Mouse (Mus musculus) left cerebral cortex, postnatal 14 days (tissue): ENCODE data around the gene Akap2. TPM values are rescaled to one million over a fixed set of nuclear protein-coding genes. Genes with fewer than 3 reads are reported as not detected.

ENCODE experiments used
- DNase-seq, 2 experiments: peaks; one replicate each; pipeline ENCODE4 v3.0.0; 2021 to 2022; ENCODE audit warnings: low spot score in 2 of 2, mixed read lengths in 1 of 2
- intact Hi-C: fragments of 180-260 bp; cut with DNase I; formaldehyde crosslinking; loops from one replicate; pipeline ENCODE4 v1.15.1; 2025
- total RNA-seq, 2 experiments: library from RNA; stranded (reverse); gene quantifications; 2 replicates each; pipeline ENCODE4 v1.2.3; 2021

The Akap2 gene
- total RNA-seq, 2 experiments from 2014 or later, result 34.4 to 39.5 TPM

DNA sequence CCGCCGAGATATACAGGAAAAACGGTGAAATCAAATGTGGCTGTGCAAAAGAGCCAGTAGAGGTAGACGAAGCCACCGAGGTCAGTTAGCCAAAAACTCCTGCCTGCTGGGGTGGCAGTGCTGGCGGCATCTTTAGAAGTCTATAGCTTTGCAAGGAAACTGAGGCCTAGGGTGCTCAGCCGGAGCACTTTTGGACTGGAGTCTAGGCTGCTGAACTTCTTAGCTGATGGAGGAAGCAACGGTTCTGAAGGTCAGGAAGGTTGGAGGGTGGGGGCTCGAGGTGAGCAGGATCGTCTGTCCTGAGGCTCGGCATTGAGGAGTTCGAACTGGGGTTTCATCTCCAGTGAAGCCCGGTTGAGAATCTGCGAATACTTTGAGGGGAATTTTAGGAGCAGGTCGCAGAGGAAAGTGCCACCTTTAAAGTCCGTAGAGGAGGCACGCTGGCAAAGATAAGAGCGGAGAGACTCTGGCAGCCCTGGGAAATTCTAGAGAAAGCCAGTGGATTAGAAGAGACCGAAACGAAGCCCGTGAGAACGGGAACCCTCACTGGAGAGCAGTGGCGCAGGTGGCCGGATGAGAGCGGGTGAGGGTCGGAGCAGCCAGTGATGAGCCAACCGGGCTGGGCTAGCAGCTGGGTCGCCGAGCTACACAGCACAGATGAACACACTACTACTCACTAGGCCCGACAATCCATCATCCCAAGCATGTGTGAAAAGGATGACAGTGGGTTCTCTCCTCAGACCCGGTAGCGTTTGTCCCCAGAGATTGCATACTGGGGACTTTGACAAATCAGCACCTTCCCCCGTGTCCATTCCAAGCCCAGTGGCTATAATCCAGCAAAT lies 65.3 kb downstream of the Akap2 start:
- DNase-seq, result no peak
- intact Hi-C loops, result loop anchor here (5.0 kb wide), 1 partner anchor 110 kb away; no protein-coding TSS in a partner anchor

GRCm38 (mm10) chr4:57783391-57783770 lies 65.9 kb downstream of the Akap2 start:
- DNase-seq, result no peak
- intact Hi-C loops, result loop anchor here (5.0 kb wide), 1 partner anchor 111 kb away; no protein-coding TSS in a partner anchor

DNA sequence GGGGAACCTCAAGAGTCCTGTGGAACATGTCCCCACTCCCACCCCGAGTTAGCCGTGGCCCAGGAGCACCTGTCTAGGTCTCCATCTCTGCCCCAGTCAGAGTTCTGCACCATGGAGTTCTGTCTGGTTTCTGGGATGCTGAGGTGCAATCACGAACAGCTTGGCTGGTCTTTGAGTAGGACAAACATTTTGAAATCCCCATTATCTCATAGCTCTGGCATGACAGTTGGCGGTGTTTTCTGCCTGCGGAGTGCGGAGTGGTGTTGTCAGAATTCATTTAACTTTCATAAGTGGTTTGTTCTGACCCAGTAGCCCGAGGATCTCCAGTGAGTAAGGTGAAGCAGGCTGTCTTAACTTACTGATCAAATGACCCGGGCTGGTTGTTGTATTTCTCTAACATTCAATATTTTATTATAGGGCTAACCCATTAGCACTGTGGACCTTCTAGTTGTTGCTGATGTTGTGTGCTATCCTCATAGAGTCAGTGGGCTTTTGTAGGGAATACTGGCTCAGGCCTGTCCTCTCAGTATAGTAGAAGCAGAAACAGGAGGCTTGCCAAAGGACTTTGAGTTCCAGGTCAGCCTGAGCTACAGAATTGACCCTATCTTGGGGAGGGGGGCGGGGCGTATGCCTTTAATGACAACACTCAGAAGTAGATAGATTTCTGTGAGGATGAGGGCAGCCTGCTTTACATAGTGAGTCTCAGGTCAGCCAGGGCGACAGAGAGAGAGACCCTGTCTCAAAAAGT lies 66.6 kb downstream of the Akap2 start:
- DNase-seq, result no peak
- intact Hi-C loops, result loop anchor here (5.0 kb wide), 1 partner anchor 112 kb away; no protein-coding TSS in a partner anchor

GRCm38 (mm10) chr4:57788709-57789108 lies 71.3 kb downstream of the Akap2 start:
- intact Hi-C loops, result no loop called here
- DNase-seq, result no peak

- intact Hi-C loops, result no loop called here
- DNase-seq, result no peak
Measured at GRCm38 (mm10) chr4:57789118-57789517, 71.7 kb downstream of the Akap2 start.

- intact Hi-C loops, result no loop called here
- no peak for DNase-seq
Measured at GRCm38 (mm10) chr4:57793989-57794388, 76.5 kb downstream of the Akap2 start.

GRCm38 (mm10) chr4:57794547-57794946 lies 77.1 kb downstream of the Akap2 start:
- DNase-seq, result no peak
- intact Hi-C loops, result no loop called here

- intact Hi-C loops, result no loop called here
- no peak for DNase-seq
Measured at GRCm38 (mm10) chr4:57797548-57798285, 80.3 kb downstream of the Akap2 start.

- intact Hi-C loops, result no loop called here
- no peak for DNase-seq
Measured at GRCm38 (mm10) chr4:57798286-57799018, 81.0 kb downstream of the Akap2 start.

DNA sequence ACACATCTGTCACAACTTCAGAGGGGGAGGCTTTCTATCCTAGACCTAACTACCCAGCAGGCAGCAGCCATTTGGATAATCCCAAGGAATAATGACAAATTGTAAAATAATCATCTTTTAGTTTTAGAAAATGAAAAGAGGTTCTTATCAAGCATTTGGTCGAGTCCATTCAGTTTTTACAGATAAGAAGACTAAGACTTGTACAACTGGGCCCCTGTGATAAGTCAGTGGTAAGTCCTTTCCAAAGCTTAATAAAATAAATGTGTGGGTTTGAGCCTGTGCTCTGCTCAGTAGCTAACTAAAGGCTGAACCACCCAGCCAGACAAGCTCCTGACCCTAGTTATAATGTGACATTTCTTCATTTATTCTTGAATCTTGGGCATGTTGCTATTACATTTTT lies 81.8 kb downstream of the Akap2 start:
- DNase-seq, result no peak
- intact Hi-C loops, result no loop called here

DNA sequence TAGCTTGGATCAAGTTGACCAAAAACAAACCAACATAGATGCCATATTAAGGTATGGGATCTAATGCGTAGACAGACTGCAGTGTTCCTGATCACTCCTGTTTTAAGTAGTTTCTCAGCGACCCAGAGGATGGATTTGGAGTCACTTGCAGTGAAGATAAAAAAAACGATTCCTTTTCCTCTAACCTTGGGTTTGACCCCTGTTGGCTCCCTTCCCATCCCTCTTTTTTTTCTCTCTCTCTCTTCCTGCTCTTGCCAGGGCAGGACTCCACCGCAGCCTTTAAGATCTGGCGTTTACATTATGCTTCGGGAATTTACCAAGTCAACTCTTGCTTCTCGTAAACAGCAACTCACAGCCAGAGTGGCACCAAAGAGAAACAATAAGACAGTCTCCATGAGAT lies 83.8 kb downstream of the Akap2 start:
- intact Hi-C loops, result no loop called here
- no peak for DNase-seq

DNA sequence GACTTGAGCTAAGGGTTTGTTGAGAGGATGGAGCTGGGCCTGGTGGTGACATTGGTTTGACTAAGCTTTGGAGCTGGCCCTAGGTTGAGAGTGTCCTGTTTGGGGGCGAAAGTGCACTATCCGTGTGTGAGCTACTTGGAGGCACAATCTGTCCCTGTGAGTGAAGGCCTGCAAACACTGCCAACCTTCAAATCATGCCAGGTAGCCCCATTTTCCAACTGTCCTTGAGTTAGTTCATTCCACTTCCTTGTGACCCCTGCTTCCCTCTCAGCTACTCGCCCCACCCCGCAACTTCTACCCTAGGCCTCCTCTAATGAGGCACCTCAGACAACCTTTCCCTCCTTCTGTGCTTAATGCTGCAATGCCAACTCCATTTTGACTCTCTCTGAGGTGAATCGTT lies 84.5 kb downstream of the Akap2 start:
- no peak for DNase-seq
- intact Hi-C loops, result no loop called here

- no peak for DNase-seq
- intact Hi-C loops, result no loop called here
Measured at GRCm38 (mm10) chr4:57802411-57802810, 85.0 kb downstream of the Akap2 start.

DNA sequence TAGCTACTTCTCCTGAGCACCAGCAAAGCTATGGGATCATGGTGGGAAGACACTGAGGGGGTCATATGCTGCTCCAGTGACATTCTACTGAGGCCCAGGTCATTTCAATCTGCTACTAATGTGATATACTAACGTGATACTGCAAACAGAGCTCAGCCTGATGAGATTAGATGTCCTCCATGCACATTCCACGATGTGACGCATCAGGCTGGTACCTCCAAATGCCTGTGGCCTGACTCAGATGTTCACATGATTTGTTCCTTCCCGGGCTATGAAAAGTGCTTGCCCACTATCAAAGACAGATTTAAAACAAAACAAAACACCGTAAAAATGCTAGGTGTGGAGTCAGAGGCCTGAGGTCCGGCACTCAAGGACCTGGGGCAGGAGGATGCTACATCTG lies 87.4 kb downstream of the Akap2 start:
- no peak for DNase-seq
- intact Hi-C loops, result no loop called here

DNA sequence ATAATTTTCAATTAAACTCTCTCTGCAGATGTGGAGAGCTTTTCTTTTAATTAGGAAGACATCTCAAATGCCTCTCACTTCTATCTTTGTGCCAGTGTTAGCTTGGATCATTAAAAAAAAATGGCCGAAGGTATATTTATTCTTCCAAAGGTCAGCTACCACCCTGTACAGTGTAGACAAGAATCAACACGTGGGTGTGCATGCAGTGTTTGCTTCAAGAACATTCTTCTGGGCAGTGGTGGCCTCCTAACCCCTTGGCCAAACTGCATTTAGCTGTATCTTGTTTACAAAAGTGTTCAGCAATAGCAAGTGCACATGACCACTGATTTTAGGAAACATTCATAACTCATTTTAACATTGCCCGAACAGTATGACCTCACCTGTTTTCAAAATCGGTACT lies 92.0 kb downstream of the Akap2 start:
- no peak for DNase-seq
- intact Hi-C loops, result no loop called here

DNA sequence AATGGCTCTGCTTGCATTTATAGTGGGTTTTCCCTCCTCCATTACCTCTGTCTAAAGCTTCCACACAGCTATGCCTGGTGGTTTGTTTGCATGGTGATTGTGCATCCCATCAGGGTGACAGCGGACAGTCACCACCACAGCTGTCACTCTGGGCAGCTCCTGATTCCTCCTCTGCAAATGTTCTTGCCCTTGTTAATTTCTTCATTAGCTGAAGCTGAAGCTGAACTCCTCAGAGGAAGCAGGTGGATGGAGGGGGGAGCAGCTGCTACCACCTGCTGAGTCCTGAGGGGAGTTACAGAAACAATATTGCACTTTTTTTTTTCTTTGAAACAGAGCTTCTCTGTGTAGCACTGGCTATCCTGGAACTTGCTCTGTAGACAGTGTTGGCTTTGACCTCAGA lies 94.6 kb downstream of the Akap2 start:
- intact Hi-C loops, result no loop called here
- no peak for DNase-seq

GRCm38 (mm10) chr4:57812916-57813575 lies 95.6 kb downstream of the Akap2 start:
- DNase-seq, result peak in 1 of 2 experiments; percentile 37

DNA sequence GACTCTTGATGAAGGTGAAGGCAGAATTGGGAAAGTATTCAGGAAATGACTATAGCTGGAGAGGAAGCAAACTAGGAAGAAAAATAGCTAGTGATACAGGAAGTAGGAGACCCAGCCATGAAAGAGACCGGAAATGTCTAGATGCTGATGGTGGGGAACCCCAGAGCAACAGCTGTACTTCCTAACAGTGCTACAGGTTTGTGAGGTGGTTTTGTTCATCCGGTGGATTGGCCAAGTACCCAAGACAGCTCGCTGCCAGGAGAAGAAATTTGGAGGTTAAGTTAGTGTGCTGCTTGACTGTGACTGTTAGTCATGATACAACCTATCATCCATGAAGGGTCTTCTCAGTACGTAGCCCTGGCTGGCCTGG lies 96.1 kb downstream of the Akap2 start:
- intact Hi-C loops, result no loop called here

More at GRCm38 (mm10) chr4:57812916-57813575, 95.6 kb downstream of the Akap2 start:
- intact Hi-C loops, result no loop called here

DNA sequence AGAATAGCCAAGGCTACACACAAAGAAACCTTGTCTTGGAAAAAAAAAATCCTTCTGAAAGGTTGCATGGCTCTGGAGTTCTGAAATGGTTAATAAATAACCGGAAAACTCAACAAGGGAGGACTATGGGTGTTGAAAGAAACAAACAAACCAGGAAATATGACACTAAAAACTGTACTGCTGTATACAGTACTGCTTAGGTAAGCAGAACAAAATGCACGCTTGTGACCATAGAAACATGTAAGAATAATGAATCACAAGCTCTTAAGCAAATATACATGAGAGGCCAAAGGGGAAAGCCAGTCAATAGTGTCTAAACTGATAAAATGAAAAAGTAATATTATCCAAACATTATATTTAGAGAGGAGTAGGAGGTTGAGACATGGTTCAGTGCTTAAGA lies 97.9 kb downstream of the Akap2 start:
- intact Hi-C loops, result no loop called here
- DNase-seq, result no peak

More for the DNA sequence above, 96.1 kb downstream of the Akap2 start:
- DNase-seq, result no peak
